Mouse (Mus musculus) gastrocnemius, postnatal 10 days (tissue): ENCODE measurements around the gene Aph1b. TPM values are rescaled to one million over a fixed set of nuclear protein-coding genes. Genes with fewer than 3 reads are reported as not detected.

ENCODE experiments used
- DNase-seq: peaks from one replicate; pipeline ENCODE4 v3.0.0; 2021; ENCODE audit warnings: mixed read lengths
- total RNA-seq, 2 experiments: library from RNA; stranded (reverse); gene quantifications; 2 replicates each; pipeline ENCODE4 v1.2.3; 2021

Aph1b gene
- total RNA-seq, 2 experiments from 2014 or later = 4.3 TPM

DNA sequence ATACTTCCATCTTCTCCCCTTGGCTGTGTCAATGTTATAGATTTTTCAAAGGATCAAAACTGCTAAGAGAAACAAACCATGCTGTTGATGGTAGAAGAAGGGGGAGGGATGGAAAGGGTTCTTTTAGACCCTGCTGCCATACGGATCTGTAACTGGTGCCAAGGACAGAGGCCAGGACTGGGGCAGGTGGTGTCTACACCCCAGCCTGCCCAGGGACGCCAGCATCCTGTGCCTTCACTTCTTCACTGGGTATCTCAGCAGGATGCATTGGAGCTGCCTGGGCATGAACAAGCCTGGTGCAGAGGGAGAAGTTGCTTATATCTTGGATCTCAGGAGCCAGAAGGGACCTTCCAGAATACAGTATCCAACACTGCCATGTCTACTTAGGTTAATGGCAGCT lies 50.8 kb downstream of the Aph1b start:
- DNase-seq = no peak

GRCm38 (mm10) chr9:66739516-66739915 lies 55.8 kb downstream of the Aph1b start:
- no peak for DNase-seq

DNA sequence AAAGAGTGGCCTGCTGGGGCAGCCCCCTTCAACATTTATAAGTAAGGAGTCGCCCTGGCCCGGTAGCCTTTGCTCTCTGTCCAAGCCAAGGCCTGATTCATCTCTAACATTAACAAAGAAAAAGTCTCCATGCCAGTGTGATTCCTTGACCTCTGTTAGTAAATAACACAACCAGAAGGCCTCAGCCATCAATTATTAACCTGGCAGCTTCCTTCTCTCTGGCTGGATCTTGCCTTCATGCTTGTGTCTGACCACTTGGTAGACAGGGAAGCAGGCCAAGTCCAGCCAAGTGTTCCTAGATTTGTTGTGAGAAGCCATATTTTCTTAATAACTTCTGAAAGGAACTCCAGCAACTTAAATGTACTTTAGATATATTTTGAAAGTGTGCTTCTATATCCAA lies 58.7 kb downstream of the Aph1b start:
- no peak for DNase-seq

DNA sequence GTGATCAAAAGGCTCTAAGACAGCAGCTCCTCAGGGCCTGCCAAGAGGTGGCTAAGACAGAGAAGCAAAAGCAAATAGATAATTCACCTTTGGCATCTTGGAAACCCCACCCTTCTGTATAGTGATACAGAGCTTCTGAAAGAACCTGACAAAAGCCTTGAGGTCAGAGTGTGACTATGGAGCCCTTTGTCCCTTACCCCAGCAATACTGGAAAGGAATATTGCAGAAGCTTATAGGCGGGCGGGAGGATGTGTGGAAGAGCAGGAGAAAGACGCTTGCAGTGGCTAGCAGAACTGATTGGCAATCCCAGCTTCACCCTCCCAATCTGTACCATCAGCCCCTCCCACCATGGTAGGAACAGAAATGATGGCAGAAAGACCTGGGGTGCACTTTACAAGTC lies 59.3 kb downstream of the Aph1b start:
- DNase-seq = no peak

- DNase-seq = no peak
Observed at GRCm38 (mm10) chr9:66735122-66735521, 60.2 kb downstream of the Aph1b start.

GRCm38 (mm10) chr9:66734568-66734967 lies 60.7 kb downstream of the Aph1b start:
- no peak for DNase-seq

DNA sequence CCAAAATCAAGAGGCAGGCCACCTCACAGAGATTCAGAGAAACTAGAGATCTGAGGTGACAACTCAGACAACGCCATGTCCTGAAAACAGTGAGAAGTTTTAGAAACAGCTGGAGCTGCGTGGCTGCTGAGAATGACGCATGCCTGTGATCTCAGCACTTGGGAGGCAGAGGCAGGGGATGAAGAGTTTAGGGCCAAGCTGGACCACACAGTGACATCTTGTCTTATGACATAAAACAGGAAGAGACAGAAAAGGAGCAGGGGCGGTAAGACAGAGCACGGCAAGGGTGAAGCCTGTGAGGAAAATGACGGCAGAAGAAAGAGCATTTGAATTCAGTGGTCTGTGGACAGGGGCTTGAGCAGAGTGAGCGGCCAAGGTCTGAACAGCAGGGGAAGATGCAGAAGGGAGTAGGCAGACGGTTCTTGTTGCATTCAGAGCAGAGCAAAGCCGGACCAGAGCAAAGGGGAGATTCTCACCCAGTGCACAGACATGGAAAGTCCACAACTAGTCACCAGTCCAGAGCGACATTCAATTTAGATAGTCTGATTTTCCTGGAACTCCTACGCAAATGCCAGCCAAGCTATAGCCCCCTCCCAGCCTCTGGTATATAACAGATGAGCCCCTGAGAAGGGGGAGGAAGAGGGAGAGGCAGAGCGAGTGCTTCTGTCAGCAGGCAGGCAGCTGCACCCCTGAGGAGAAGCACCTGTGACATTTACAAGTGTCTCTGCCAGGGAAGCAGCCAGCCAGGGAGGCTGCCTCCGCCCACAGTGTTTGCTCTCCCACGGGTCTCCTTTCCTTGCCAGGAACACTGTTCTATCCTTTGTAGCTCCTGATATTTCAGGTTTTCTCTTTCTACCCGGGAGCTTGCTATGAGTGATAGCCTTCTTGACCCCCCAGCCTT lies 62.2 kb downstream of the Aph1b start:
- no peak for DNase-seq

- DNase-seq = no peak
Observed at GRCm38 (mm10) chr9:66731284-66731683, 64.0 kb downstream of the Aph1b start.

DNA sequence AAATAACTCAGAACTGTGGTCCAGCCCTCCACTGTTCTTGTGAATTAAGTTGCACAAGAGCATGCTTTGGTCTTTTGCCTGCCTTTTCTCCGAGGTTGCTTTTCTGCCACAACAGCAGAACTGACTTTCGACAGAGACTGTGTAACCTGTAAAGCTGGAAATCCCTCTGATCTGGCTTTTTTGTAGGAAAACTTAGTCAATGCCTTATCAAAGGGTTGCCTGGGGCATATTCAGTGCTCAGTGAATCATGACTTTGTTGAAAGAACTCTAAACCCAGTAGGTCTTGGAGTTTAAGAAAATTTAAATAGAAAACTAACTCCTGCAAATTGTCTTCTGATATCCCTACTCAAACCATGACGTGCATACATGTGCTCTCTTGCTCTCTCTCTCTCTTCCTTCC lies 64.7 kb downstream of the Aph1b start:
- no peak for DNase-seq

DNA sequence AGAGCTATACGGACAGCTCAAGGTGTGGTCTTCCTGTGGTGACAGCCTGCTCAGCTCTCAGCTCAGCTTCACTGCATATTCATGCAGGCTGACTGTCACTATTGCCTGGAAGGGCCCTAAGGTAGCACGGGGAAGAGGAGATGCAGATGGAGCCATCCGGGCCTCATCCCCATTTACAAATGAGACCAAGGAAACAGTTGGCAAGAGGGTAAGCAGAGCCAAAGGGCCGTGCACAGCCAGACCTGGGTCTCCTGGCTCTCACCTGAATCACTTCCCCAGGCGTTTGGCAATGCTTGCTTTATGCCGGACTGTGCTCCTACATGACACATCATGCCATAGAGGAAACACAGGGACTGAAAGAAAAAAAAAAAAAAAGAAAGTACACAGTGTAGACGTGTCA lies 68.0 kb downstream of the Aph1b start:
- no peak for DNase-seq

GRCm38 (mm10) chr9:66725591-66725990 lies 69.7 kb downstream of the Aph1b start:
- no peak for DNase-seq

Other genes with a start within 250 kb of the Aph1b start
- 10 to 100 TPM; 23.1 to 29.7 TPM for gene Usp3, start 202.3 kb downstream of the Aph1b start, total RNA-seq
- gene Car12, start 81.8 kb downstream of the Aph1b start, total RNA-seq = 1 to 10 TPM; 1.2 to 2.4 TPM
- gene Gm10647, start 1.5 kb upstream of the Aph1b start, total RNA-seq = under 1 TPM; 0.14 to 0.25 TPM
- 1 to 10 TPM in 1 of 2 experiments, under 1 TPM in 1; 0.59 to 1.7 TPM for gene Aph1c, start 39.2 kb upstream of the Aph1b start, total RNA-seq
- 10 to 100 TPM; 12.6 to 15.4 TPM for gene Rab8b, start 124.2 kb upstream of the Aph1b start, total RNA-seq
- gene Rps27l, start 150.6 kb upstream of the Aph1b start, total RNA-seq = 100 to 1,000 TPM; 215 to 237 TPM
- gene Lactb, start 180.0 kb upstream of the Aph1b start, total RNA-seq = 10 to 100 TPM; 19.1 to 22.4 TPM